Mouse (Mus musculus) ES-E14 (cell line): Measurements from ENCODE around the gene Ptprcap. TPM values are rescaled to one million over a fixed set of nuclear protein-coding genes. Genes with fewer than 3 reads are reported as not detected.
"Not testable (repeated sequence)": the region's sequence is repeated elsewhere in the genome, so short reads cannot be mapped to it uniquely, and the experiment has no call there.

Source experiments
- DNase-seq: peaks from one replicate; pipeline ENCODE4 v3.0.0-alpha.2; 2013; ENCODE audit warnings: low read depth, low spot score
- H3K27ac ChIP-seq: 2 replicates; pipeline ENCODE4 v1.5.1; 2012; ENCODE audit warnings: low read depth, mild to moderate bottlenecking, low read length, moderate library complexity, mixed read lengths; ENCODE audit not compliant: poor library complexity, insufficient read depth, severe bottlenecking
- H3K36me3 ChIP-seq: 2 replicates; pipeline ENCODE4 v1.6.1; 2012; ENCODE audit warnings: mild to moderate bottlenecking, low read length, moderate library complexity, mixed read lengths; ENCODE audit not compliant: control insufficient read depth, poor library complexity, insufficient read depth, severe bottlenecking
- H3K4me1 ChIP-seq, 2 experiments: fragments of 150-350 bp in 1 of 2; sonication (generic) in 1 of 2; 2 replicates each; pipeline ENCODE4 v1.6.1; 2012; ENCODE audit warnings: low read length in 2 of 2, mild to moderate bottlenecking in 1 of 2, mixed read lengths in 1 of 2; ENCODE audit not compliant: control insufficient read depth in 2 of 2, insufficient read depth in 2 of 2, poor library complexity in 1 of 2
- H3K4me3 ChIP-seq, 2 experiments: fragments of 150-350 bp in 1 of 2; sonication (generic) in 1 of 2; 2 replicates each; pipeline ENCODE4 v1.5.1; 2012; ENCODE audit warnings: low read length in 2 of 2, low read depth in 1 of 2, mild to moderate bottlenecking in 1 of 2, mixed read lengths in 1 of 2; ENCODE audit not compliant: insufficient read depth in 1 of 2, poor library complexity in 1 of 2, severe bottlenecking in 1 of 2
- H3K9ac ChIP-seq: 2 replicates; pipeline ENCODE4 v1.6.1; 2012; ENCODE audit warnings: low read depth, mild to moderate bottlenecking, low read length, mixed read lengths; ENCODE audit not compliant: poor library complexity, insufficient read depth, severe bottlenecking
- H3K9me3 ChIP-seq: fragments of 150-350 bp; sonication (generic); 2 replicates; pipeline ENCODE4 v1.6.1; 2012; ENCODE audit warnings: low read depth, mild to moderate bottlenecking, low read length; ENCODE audit not compliant: control insufficient read depth, insufficient read depth
- CHD2 ChIP-seq: IDR thresholded peaks from 2 replicates; pipeline ENCODE4 v1.6.1; 2014; ENCODE audit warnings: mild to moderate bottlenecking, low read depth, low read length, inconsistent platforms
- HCFC1 ChIP-seq: IDR thresholded peaks from 2 replicates; pipeline ENCODE4 v1.6.1; 2012; ENCODE audit warnings: low read length, inconsistent platforms, borderline replicate concordance; ENCODE audit not compliant: insufficient read depth
- MAFK ChIP-seq: IDR thresholded peaks from 2 replicates; pipeline ENCODE4 v1.6.1; 2014; ENCODE audit warnings: mild to moderate bottlenecking, low read depth, low read length, inconsistent platforms; ENCODE audit not compliant: insufficient read depth
- ZC3H11A ChIP-seq: IDR thresholded peaks from 2 replicates; pipeline ENCODE4 v1.6.1; 2012; ENCODE audit warnings: low read depth, mild to moderate bottlenecking, inconsistent platforms, low read length, borderline replicate concordance
- ZNF384 ChIP-seq: IDR thresholded peaks from 2 replicates; pipeline ENCODE4 v1.6.1; 2012; ENCODE audit warnings: low read depth, low read length, inconsistent platforms
- in situ Hi-C, 2 experiments: fragments of 600-800 bp; cut with MboI; formaldehyde crosslinking; loops; one replicate each; pipeline ENCODE4 v1.15.1; 2025; ENCODE audit warnings: low sequenced_read_pairs in 2 of 2, inconsistent platforms in 1 of 2; ENCODE audit not compliant: unreplicated experiment in 2 of 2
- total RNA-seq: library from RNA; depleted of rRNA; stranded (reverse); fragments of 300-350 nt; gene quantifications from 2 replicates; pipeline ENCODE4 v1.2.3, GENCODE M21; 2012

Gene Ptprcap
- total RNA-seq, 1 experiment: 9.5 TPM

DNA sequence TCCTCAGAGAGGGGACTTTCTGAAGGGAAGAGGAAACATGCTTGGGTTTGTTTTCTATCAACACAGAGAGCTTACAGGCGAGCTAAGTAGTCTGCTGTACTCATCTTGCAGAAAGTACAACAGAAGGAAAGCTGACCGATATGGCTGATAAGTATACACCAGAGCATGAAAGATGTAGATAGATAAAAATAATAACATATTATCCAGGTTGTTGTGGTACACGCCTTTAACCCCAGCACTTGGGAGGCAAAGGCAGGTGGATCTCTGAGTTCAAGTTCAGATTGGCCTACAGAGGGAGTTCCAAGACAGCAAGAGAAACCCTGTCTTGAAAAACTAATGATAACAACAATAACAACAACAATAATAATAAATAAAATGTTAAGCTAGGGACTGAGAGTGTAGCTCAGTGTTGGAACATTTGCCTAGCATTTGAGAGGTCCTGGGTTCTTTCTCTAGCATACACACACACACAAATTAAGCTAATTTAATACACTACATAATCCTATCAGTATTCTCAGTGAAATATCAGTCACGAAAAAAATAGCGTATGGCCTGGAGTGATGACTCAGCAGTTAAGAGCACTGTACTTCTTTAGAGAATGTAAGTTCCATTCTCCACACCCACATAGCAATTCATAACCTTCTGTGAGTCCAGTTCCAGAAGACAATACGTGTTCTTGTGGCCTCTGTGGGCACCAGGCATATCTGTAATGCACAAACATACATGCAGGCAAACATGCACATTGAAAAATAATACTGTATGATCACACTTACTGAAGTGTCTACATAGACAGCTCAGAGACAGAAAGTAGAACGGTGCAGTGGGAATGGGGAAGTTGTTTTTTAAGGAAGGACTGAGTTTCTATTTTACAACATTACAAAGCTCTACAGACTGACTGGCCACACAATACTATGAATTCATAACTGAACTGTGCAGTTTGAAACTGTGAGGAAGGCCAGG is 30.7 kb upstream of the Ptprcap start:
- H3K27ac ChIP-seq: no peak overlapping the region
- H3K4me1 ChIP-seq: peaks cover 0 to 7% of the 10 kb centered on the region in 2 experiments; a peak in 1 of 4 replicates
- DNase-seq: no peak
- peaks cover 2% of the 10 kb centered on the region; the same call in 1 of the 2 replicates for H3K36me3 ChIP-seq
- no peaks in the 10 kb centered on the region for H3K9me3 ChIP-seq
- no peak overlapping the region for H3K9ac ChIP-seq
- TF ChIP-seq MAFK (peak; percentile 79), ZC3H11A (no peak)
- no peak overlapping the region for H3K4me3 ChIP-seq
- in situ Hi-C loops: no loop called here

GRCm38 (mm10) chr19:4124432-4124831 is 29.0 kb upstream of the Ptprcap start:
- in situ Hi-C loops: no loop called here
- no peak overlapping the region for H3K9ac ChIP-seq

DNA sequence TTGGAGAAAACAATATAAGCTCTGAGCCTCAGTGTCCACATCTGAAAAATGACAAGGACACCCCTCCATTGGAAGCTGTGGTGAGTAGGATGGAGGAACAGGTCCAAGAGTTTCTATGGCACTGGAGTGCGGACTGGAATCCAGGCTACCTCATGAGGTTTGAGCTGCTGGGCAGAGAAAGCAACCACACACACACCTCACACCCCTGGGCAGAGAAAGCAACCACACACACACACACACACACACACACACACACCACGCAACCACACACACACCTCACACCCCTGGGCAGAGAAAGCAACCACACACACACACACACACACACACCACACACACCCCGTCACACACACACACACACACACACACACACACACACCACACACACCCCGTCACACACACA is 28.1 kb upstream of the Ptprcap start:
- not testable (repeated sequence) for H3K4me1 ChIP-seq, DNase-seq

More at GRCm38 (mm10) chr19:4124432-4124831, 29.0 kb upstream of the Ptprcap start:
- no peak overlapping the region for H3K4me3 ChIP-seq
- no peaks in the 10 kb centered on the region for H3K9me3 ChIP-seq
- no peak overlapping the region for H3K27ac ChIP-seq
- peaks cover 9% of the 10 kb centered on the region; the same call in 1 of the 2 replicates for H3K36me3 ChIP-seq
- TF ChIP-seq CHD2 (no peak), ZC3H11A (no peak), ZNF384 (no peak), MAFK (no peak), HCFC1 (no peak)
- peaks cover 0 to 7% of the 10 kb centered on the region in 2 experiments; a peak in 1 of 4 replicates for H3K4me1 ChIP-seq
- DNase-seq: no peak

GRCm38 (mm10) chr19:4125741-4126696 is 27.4 kb upstream of the Ptprcap start, which contains the start of gene Aip:
Aip (minus strand) TSS chr19:4125858.
- Histone ChIP-seq H3K4me3 (peak within 1 kb of the TSS; percentile 79 to 90), H3K4me1 (peaks cover 0 to 3% of the 10 kb centered on the region in 2 experiments; a peak in 2 of 4 replicates), H3K27ac (no peak within 1 kb of the TSS), H3K9me3 (no peaks in the 10 kb centered on the region), H3K9ac (peak within 1 kb of the TSS; percentile 94), H3K36me3 (peaks cover 9% of the 10 kb centered on the region; the same call in 1 of the 2 replicates)
- peak; percentile 93 for DNase-seq
- TF ChIP-seq ZNF384 (no peak), HCFC1 (peak; percentile 82), CHD2 (peak; percentile 98)
- in situ Hi-C loops: no loop called here

More for the DNA sequence above, 28.1 kb upstream of the Ptprcap start:
- Histone ChIP-seq H3K4me3 (peak overlapping the region in 1 of 2 experiments; percentile 34; a peak in 1 of 4 replicates), H3K9ac (peak overlapping the region; percentile 63)
- in situ Hi-C loops, H3K9me3 ChIP-seq, H3K36me3 ChIP-seq, H3K27ac ChIP-seq: not testable (repeated sequence)
